In the genomic region with DNA sequence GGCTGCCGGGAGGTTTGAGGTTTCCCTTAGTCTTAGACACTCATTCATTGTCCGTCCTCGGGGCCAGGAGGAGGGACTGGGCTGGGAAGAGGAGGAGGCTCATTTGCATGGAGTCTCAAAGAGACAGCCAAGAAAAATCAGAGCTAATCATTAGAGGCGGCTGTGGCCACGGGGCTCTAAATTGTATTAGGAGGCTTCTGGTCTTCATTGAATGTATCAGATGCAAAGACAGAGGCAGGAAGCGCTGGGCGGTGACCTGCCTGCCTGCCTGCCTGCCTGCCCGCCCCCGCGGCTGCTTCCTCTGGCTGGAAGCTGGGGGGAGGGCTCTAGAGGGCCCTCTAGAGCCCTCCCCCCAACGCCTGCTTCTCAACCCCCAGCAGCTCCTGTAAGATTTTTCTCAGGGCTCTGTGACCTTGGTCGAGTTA, we compare ENCODE assay signal across 8 mouse cellular contexts. TPM values are rescaled to one million over a fixed set of nuclear protein-coding genes. Genes with fewer than 3 reads are reported as not detected.
A peak's percentile ranks its signal among the peaks of the same experiment; 100 is the strongest.
DNase-seq lines count a peak whose midpoint lies in the region; ATAC-seq lines count a peak whose summit lies in the region.

No protein-coding gene starts in this region.

- H3K4me3 ChIP-seq in heart, embryonic 13.5 days = no peak overlapping the region
- H3K4me3 ChIP-seq in midbrain, embryonic 13.5 days (replicated peaks) = no peak overlapping the region

- intact Hi-C loops in heart, postnatal 25 days (cut with DNase I) = loop anchor here (5.0 kb wide), 1 partner anchor 94 kb away; no protein-coding TSS in a partner anchor

- no peaks in the 10 kb centered on the region for H3K36me3 ChIP-seq in heart, embryonic 13.5 days
- H3K36me3 ChIP-seq in midbrain, embryonic 13.5 days = no peaks in the 10 kb centered on the region

- 0 out of 2 replicates have a peak, but pooled peaks have one; percentile 12 for ATAC-seq in heart, embryonic 13.5 days (ENCODE audit: extremely low read depth, insufficient number of reproducible peaks, low FRiP score, low TSS enrichment)
- no peak for ATAC-seq in midbrain, embryonic 13.5 days

- under 1% methylated on average over 12 of the region's 12 CpGs for WGBS in heart, embryonic 13.5 days
- 1% methylated on average over 12 of the region's 12 CpGs for WGBS in midbrain, embryonic 13.5 days

- H3K9ac ChIP-seq in heart, embryonic 13.5 days = no peak overlapping the region
- H3K9ac ChIP-seq in midbrain, embryonic 13.5 days (replicated peaks) = no peak overlapping the region

- H3K4me1 ChIP-seq in heart, embryonic 13.5 days = peaks cover 29% of the 10 kb centered on the region
- peaks cover 30% of the 10 kb centered on the region for H3K4me1 ChIP-seq in midbrain, embryonic 13.5 days (replicated peaks)

- peaks cover 76% of the 10 kb centered on the region for H3K27me3 ChIP-seq in heart, embryonic 13.5 days (replicated peaks)
- H3K27me3 ChIP-seq in midbrain, embryonic 13.5 days = 0 out of 2 replicates have a peak, but pooled peaks cover 3% of the 10 kb centered on the region

- no peak for DNase-seq in heart, postnatal 25 days (ENCODE audit: low spot score)
- DNase-seq in embryo, embryonic 9.5 days (ENCODE audit: extremely low spot score) = peak; percentile 43
- peak; percentile 59 for DNase-seq in kidney, adult 18-20 months
- no peak for DNase-seq in right cerebral cortex, postnatal 10 days (ENCODE audit: low spot score in 2 of 2)
- DNase-seq in right cerebral cortex, adult 18-20 months = no peak
- no peak for DNase-seq in urinary bladder, adult 18-20 months (ENCODE audit: low spot score in 2 of 2)

- H3K9me3 ChIP-seq in heart, embryonic 13.5 days = no peaks in the 10 kb centered on the region
- no peaks in the 10 kb centered on the region for H3K9me3 ChIP-seq in midbrain, embryonic 13.5 days

- peak overlapping the region; percentile 47 for H3K4me2 ChIP-seq in heart, embryonic 13.5 days
- H3K4me2 ChIP-seq in midbrain, embryonic 13.5 days (replicated peaks) = peak overlapping the region; percentile 8; the same call in 1 of the 2 replicates

- 0 out of 2 replicates have a peak overlapping the region, but pooled peaks have one; percentile 26 for H3K27ac ChIP-seq in heart, embryonic 13.5 days (replicated peaks)
- no peak overlapping the region for H3K27ac ChIP-seq in midbrain, embryonic 13.5 days

RNA-seq across cellular contexts. Expression of gene Elfn1, which starts 23.2 kb away (rescaled TPM):
- 0.05 TPM in 2 replicates for polyA plus RNA-seq in heart, embryonic 13.5 days (2015; fragmentation: Nextera tagmentation; extraction: Ambion mirVana)
- under 1 TPM; 0.13 to 0.14 TPM for total RNA-seq in heart, postnatal 25 days (2021)
- polyA plus RNA-seq in midbrain, embryonic 13.5 days (2015; fragmentation: Nextera tagmentation; extraction: Ambion mirVana) = 0.80 and 1.1 TPM in 2 replicates

Comparison
In these comparisons a context has a peak if more than half of its experiments do, and no peak if none do; other contexts are left out.
1. DNase-seq: peak in embryo, embryonic 9.5 days (single experiment) and kidney, adult 18-20 months (single experiment); none in heart, postnatal 25 days (single experiment), right cerebral cortex, postnatal 10 days (0 of 2), right cerebral cortex, adult 18-20 months (single experiment) and urinary bladder, adult 18-20 months (0 of 2).